Mouse (Mus musculus) forebrain, embryonic 12.5 days (tissue): ENCODE measurements around the gene Fance. TPM values are rescaled to one million over a fixed set of nuclear protein-coding genes. Genes with fewer than 3 reads are reported as not detected.
A peak's percentile ranks its signal among the peaks of the same experiment; 100 is the strongest.

ENCODE experiments used
- ATAC-seq: fragments of 200-750 bp; cut with Nextera tagmentation; 2 replicates; pipeline ENCODE4 v1.8.0; 2017; ENCODE audit warnings: moderate TSS enrichment; ENCODE audit not compliant: low FRiP score
- H3K27ac ChIP-seq: fragments of 300-500 bp; sonication (generic); 2 replicates; pipeline ENCODE4 v1.5.1; 2016; ENCODE audit warnings: mild to moderate bottlenecking
- H3K27me3 ChIP-seq: fragments of 300-500 bp; sonication (generic); 2 replicates; pipeline ENCODE4 v1.6.1; 2016; ENCODE audit warnings: mild to moderate bottlenecking
- H3K36me3 ChIP-seq: fragments of 300-500 bp; sonication (generic); replicated peaks from 2 replicates; pipeline ENCODE4 v1.6.1; 2016; ENCODE audit warnings: mild to moderate bottlenecking
- H3K4me1 ChIP-seq: fragments of 300-500 bp; sonication (generic); 2 replicates; pipeline ENCODE4 v1.6.1; 2016
- H3K4me2 ChIP-seq: fragments of 300-500 bp; sonication (generic); 2 replicates; pipeline ENCODE4 v1.6.1; 2016; ENCODE audit warnings: mild to moderate bottlenecking, moderate library complexity
- H3K4me3 ChIP-seq: fragments of 300-500 bp; sonication (generic); replicated peaks from 2 replicates; pipeline ENCODE4 v1.5.1; 2016; ENCODE audit warnings: mild to moderate bottlenecking
- H3K9ac ChIP-seq: fragments of 300-500 bp; sonication (generic); 2 replicates; pipeline ENCODE4 v1.6.1; 2016; ENCODE audit warnings: mild to moderate bottlenecking
- H3K9me3 ChIP-seq: fragments of 300-500 bp; sonication (generic); 2 replicates; pipeline ENCODE4 v1.6.1; 2016
- whole genome bisulfite sequencing: fragments of 180-500 bp; shearing (Covaris S2); methylation state at CpG from one replicate; pipeline ENCODE4 v1.1.7; 2016; 5-methylcytosine and 5-hydroxymethylcytosine counted together
- polyA plus RNA-seq: library from polyadenylated mRNA; unstranded; fragments of >200 nt; fragmentation: Nextera tagmentation; extraction: Ambion mirVana; gene quantifications from 2 replicates; pipeline ENCODE4 v1.2.1, GENCODE M21; 2016

Fance gene
- polyA plus RNA-seq, 1 experiment from 2014 or later, result 25.9 TPM

DNA sequence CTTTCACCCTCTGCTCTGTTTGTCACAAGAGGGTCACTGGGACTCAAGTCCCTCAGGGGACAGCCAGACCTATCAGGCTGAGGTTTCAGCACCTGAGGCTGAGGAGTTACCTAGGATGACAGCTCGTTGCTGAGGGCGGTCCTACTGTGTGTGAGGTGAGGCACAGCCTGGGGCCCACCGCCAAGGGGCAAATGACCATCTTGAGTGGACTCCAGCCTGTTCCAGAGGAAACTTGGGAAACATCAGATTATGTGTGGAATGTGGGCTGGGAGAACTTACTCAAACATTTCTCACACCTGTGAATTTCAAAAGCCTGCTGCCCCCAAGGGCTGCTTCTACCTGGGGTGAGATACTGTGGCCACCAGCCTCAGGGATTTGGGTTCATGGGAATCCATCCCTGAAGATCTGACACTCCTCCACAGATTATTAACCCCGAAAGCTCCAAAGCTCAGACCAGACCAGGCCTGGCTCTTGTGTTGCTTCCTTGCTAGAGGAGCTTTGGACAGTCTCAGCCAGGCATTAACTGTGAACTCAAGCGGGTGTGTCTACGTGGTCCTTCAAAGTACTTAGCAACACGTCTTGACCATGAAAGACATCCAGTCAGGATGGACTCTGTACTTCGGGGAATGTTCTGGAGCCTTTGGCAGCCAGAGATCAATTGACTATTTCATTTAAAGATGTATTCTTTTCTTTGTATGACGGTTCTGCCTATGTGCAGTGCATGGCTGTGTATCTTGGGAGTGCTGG lies 47.4 kb downstream of the Fance start:
- Histone ChIP-seq H3K27me3 (peaks cover 87% of the 10 kb centered on the region), H3K4me3 (no peak overlapping the region), H3K9ac (no peak overlapping the region), H3K4me2 (no peak overlapping the region), H3K27ac (no peak overlapping the region), H3K36me3 (no peaks in the 10 kb centered on the region), H3K4me1 (peaks cover 25% of the 10 kb centered on the region), H3K9me3 (no peaks in the 10 kb centered on the region)
- 80% methylated on average over 9 of the region's 9 CpGs for WGBS
- no peak for ATAC-seq

DNA sequence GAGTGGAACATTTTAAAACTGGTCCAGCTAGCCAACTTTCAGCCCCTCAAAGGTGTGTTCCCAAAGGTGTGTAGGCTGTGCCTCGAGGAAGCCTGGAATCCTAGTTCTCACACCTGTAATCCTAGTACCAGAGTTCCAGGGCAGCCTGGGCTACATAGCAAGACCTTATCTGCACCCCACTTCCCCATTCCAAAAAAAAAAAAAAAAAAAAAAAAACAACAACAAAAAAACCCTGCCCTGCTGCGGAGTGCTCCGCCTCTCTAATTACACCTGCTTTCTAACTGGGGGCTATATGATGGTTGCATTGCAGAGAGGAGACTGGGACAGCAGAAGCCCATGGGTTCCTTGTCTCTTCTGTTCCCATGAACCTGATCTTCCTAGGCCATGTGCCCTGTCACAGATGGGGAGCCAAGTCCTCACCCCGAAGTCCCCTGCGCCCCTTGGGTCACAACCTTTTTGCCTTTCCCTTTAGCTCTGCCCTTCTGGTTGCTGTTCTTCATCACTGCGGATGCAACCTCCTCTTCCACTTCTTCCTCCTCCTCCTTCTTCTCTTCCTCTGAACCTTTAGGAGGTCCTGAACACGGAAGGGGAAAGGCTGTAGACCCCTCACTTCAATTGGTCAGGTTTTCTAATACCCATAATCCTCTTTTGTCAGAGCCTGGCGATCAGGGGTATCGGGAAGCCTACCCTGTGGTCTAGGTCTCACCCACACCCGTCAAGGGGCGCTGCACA lies 48.8 kb downstream of the Fance start:
- Histone ChIP-seq H3K4me1 (peaks cover 25% of the 10 kb centered on the region), H3K36me3 (no peaks in the 10 kb centered on the region), H3K27me3 (peaks cover 85% of the 10 kb centered on the region), H3K27ac (no peak overlapping the region), H3K9me3 (no peaks in the 10 kb centered on the region), H3K4me3 (peak overlapping the region; percentile 28), H3K4me2 (peak overlapping the region; percentile 54), H3K9ac (peak overlapping the region; percentile 47; the same call in 1 of the 2 replicates)
- 38% methylated on average over 11 of the region's 11 CpGs for WGBS
- ATAC-seq, result no peak

DNA sequence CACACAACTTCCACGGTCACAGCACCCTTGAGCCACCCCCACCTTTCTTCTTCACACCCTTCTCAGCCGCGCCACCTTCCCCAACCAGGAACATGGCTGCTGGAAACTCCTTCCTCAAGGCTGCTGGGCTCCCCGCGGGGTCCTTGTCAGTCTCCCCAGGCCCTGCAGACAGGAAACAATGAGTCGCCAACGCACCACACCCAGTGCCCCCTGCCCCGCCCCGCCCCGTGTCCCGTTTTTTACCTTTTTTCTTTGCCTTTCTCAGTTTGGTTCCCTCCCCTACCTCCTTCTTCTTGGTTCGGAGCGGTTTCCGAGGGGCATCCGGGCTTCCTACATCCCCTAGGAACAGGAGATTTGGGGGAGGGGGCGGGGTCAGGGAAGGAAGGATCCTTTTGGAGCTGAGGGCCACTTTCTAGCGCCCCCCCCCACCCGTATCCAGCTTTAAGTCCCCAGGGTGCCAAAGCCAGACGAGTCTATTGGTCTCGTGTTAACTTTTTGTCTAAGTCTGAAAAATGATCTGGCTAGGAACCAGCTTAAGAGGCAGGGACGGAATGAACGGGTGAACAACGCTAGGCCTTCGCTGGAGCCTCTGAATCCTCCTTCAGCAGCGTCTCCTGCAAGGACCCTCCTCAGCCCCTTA lies 49.5 kb downstream of the Fance start:
- H3K27ac ChIP-seq, result no peak overlapping the region
- under 1% methylated on average over 24 of the region's 25 CpGs for WGBS
- H3K9me3 ChIP-seq, result no peaks in the 10 kb centered on the region
- H3K9ac ChIP-seq, result peak overlapping the region; percentile 47
- H3K4me2 ChIP-seq, result peak overlapping the region; percentile 54
- peak overlapping the region; percentile 28 for H3K4me3 ChIP-seq
- no peak for ATAC-seq
- H3K27me3 ChIP-seq, result peaks cover 83% of the 10 kb centered on the region
- no peaks in the 10 kb centered on the region for H3K36me3 ChIP-seq
- H3K4me1 ChIP-seq, result peaks cover 25% of the 10 kb centered on the region

DNA sequence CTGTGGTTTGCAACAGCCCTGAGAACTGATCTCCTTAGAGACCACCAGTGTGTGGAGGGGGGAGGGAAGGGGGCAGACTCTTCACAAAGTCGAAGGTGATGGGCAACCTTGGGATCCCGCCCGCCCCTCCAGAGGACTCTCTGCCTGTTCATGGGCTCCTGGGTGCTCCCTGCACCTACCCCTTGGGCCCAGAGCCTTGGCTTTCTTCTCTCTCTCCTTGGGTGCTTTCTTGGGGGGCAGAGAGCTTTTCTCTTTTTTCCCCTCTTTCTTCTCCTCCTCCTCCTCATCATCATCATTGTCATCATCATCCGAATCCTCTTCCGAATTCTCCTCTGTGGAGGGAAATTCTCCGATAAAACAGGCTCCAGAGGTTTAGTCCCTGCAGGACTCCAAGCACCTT lies 50.2 kb downstream of the Fance start:
- Histone ChIP-seq H3K4me3 (no peak overlapping the region), H3K9me3 (no peaks in the 10 kb centered on the region), H3K4me1 (peaks cover 28% of the 10 kb centered on the region), H3K4me2 (peak overlapping the region; percentile 54; the same call in 1 of the 2 replicates), H3K27me3 (peaks cover 76% of the 10 kb centered on the region), H3K9ac (no peak overlapping the region), H3K27ac (no peak overlapping the region), H3K36me3 (no peaks in the 10 kb centered on the region)
- 6% methylated on average over 6 of the region's 6 CpGs for WGBS
- no peak for ATAC-seq

DNA sequence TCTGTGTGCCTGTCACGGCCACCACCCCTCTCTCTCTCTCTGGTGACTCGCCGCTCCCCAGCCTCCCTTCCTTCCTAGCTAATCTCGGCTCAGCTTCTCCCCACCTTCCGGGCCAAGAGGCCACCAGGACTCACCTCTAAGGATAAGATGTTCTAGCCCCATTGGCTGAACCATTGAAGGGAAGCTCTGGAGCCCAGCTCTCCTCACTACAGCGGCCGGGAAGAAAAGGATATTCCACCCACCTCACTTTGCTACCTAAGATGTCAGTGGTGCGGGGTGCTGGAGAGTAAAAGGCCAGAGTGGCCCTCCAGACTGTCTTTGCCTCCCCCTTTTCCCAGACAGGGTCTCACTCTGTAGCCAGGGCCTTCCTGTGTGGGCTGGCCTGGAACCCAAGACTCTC lies 51.8 kb downstream of the Fance start, which contains the start of gene Tulp1:
Gene Tulp1 (minus strand): TSS at position 101 of the 400 bp plus-strand sequence.
- Histone ChIP-seq H3K36me3 (no peaks in the 10 kb centered on the region), H3K4me1 (peaks cover 28% of the 10 kb centered on the region), H3K9me3 (no peaks in the 10 kb centered on the region), H3K4me3 (peak within 1 kb of the TSS; percentile 24), H3K4me2 (peak within 1 kb of the TSS; percentile 46), H3K27me3 (peaks cover 60% of the 10 kb centered on the region), H3K9ac (no peak within 1 kb of the TSS), H3K27ac (no peak within 1 kb of the TSS)
- no peak for ATAC-seq
- WGBS, result 20% methylated on average over 8 of the region's 8 CpGs

DNA sequence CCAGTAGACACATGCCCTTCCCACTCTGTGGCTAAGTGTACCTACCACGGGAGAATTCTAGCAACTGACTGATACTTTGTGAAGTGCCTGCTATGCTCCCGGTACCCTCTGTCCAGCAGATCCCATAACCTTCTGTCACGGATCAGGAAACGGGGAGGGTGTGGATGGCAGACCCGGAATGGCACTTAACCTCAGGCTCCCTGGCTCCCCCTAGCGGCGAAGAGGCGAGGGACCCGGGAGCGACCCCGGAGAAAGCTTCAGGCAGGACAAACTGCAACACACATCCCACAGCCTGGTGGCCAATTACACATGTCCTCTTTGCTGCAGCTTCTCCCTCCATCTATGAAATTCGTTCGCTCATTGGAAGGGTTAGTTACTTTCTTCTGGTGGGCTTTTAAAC lies 55.1 kb downstream of the Fance start:
- no peak overlapping the region for H3K4me3 ChIP-seq
- H3K4me2 ChIP-seq, result no peak overlapping the region
- WGBS, result 6% methylated on average over 13 of the region's 13 CpGs
- H3K27me3 ChIP-seq, result peaks cover 31% of the 10 kb centered on the region
- no peaks in the 10 kb centered on the region for H3K36me3 ChIP-seq
- no peak for ATAC-seq
- peaks cover 16% of the 10 kb centered on the region for H3K4me1 ChIP-seq
- H3K27ac ChIP-seq, result no peak overlapping the region
- no peaks in the 10 kb centered on the region for H3K9me3 ChIP-seq
- H3K9ac ChIP-seq, result no peak overlapping the region

DNA sequence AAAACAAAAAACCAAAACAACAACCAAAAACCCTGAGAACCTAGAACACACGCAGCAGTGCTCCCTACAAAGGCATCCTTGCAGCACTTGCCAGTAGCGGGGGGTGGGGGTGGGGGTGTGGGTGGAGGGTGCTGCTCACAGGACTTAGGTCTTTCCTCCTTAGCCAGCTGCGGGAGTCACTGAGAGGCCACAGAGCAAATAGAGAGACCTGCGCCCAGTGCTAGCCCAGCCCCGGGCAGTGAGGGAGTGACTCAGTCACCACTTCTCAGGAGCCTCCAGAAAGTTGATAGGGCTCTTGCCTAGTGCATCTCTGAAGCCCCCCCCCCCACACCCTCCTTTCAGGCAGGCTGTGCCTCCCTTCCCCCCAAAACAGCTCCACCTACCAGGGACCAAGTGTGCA lies 55.7 kb downstream of the Fance start:
- 73% methylated on average over 5 of the region's 5 CpGs for WGBS

DNA sequence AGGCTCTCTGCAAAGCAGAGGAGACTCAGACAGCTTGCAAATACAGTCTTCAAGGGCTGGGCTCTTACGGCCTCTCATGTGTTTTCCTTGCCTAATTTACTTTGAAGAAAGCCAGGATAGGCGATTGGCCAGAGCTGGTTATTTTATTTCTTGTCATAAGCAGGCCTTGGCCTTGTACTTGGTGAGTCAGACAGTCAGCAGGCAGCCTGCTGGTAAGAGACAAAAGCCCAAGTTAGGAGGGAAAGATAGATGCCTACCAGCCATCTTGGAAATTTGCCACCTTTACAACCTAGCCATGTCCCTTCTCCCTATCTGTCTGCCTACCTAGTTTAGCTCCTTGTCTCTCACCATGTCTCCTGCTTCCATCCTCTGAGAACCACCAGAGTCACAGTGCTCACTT lies 58.0 kb downstream of the Fance start:
- ATAC-seq, result no peak
- Histone ChIP-seq H3K27ac (no peak overlapping the region), H3K4me2 (no peak overlapping the region), H3K36me3 (no peaks in the 10 kb centered on the region), H3K4me1 (0 out of 2 replicates have a peak, but pooled peaks cover 6% of the 10 kb centered on the region), H3K27me3 (peaks cover 31% of the 10 kb centered on the region), H3K4me3 (no peak overlapping the region), H3K9me3 (no peaks in the 10 kb centered on the region), H3K9ac (no peak overlapping the region)
- WGBS, result 77% methylated on average over 2 of the region's 2 CpGs

More for the DNA sequence above, 55.7 kb downstream of the Fance start:
- no peak for ATAC-seq
- H3K4me1 ChIP-seq, result peaks cover 10% of the 10 kb centered on the region
- H3K4me2 ChIP-seq, result no peak overlapping the region
- H3K36me3 ChIP-seq, result no peaks in the 10 kb centered on the region
- peaks cover 30% of the 10 kb centered on the region for H3K27me3 ChIP-seq
- no peak overlapping the region for H3K4me3 ChIP-seq
- no peak overlapping the region for H3K27ac ChIP-seq
- no peaks in the 10 kb centered on the region for H3K9me3 ChIP-seq
- no peak overlapping the region for H3K9ac ChIP-seq

DNA sequence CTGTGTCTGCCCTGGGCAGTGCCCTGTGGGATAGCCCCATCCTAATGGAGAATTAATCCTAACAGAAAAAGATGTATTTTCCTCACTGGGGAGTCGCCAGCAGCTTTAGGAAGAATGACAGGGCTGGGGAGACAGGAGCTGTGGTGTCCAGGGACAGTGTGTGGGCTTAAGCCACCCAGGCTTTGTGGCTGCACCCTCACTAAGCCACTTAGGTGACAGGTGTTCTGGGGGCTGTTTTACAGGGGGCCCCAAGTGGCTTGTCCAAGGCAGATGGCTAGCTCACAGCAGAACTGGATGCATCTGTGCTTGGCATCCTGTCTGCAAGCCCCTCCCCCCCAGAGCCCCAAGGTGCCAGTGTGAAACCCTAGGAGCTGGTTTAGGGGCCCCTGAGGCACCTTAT lies 58.6 kb downstream of the Fance start:
- no peaks in the 10 kb centered on the region for H3K36me3 ChIP-seq
- H3K27me3 ChIP-seq, result peaks cover 35% of the 10 kb centered on the region
- ATAC-seq, result no peak
- H3K9ac ChIP-seq, result no peak overlapping the region
- no peaks in the 10 kb centered on the region for H3K9me3 ChIP-seq
- no peak overlapping the region for H3K4me2 ChIP-seq
- no peak overlapping the region for H3K27ac ChIP-seq
- no peak overlapping the region for H3K4me3 ChIP-seq
- 58% methylated on average over 1 of the region's 1 CpGs for WGBS
- H3K4me1 ChIP-seq, result 0 out of 2 replicates have a peak, but pooled peaks cover 6% of the 10 kb centered on the region

DNA sequence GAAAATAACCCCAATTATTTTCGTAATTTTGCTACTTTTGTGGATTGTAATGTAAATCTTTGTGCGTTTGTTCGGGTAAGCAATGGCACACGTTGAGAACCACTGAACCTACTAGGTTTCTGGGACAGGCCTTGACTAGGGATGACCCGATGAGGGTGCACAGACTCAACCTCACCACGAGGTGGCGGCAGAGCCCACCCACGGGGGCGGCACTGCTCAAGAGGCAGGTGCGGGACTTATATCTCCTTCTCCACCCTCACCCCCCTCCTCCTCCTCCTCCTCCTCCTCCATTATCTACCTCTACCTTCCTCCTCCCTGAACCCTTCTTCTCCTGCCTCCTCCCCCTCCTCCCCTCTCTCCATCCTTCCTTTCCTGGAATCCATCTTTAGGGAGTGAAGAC lies 60.5 kb downstream of the Fance start:
- no peak overlapping the region for H3K9ac ChIP-seq
- WGBS, result 9% methylated on average over 10 of the region's 10 CpGs
- H3K4me2 ChIP-seq, result peak overlapping the region; percentile 15; the same call in 1 of the 2 replicates
- H3K27me3 ChIP-seq, result peaks cover 39% of the 10 kb centered on the region
- 0 out of 2 replicates have a peak, but pooled peaks cover 2% of the 10 kb centered on the region for H3K4me1 ChIP-seq
- H3K27ac ChIP-seq, result no peak overlapping the region
- no peaks in the 10 kb centered on the region for H3K36me3 ChIP-seq
- no peaks in the 10 kb centered on the region for H3K9me3 ChIP-seq
- no peak for ATAC-seq
- no peak overlapping the region for H3K4me3 ChIP-seq

DNA sequence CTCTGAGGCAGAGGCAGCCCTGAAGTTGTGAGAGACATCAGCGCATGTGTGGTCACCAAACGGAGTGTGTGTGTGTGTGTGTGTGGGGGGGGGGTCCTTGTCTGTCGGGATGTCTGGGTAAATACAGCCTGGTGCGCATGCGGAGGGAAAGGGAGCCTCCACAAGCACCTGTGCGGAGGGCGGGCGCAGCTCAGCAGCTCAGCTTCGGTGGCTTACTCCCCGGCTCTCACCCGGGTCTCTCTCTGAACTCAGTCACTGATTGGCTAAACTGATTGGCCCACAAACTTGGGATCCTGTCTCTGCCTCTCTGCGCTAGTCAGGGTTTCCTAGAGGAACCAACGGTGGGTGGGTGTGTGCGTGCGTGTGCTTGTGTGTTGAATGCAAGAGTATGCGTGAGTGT lies 61.2 kb downstream of the Fance start:
- no peaks in the 10 kb centered on the region for H3K36me3 ChIP-seq
- H3K9me3 ChIP-seq, result no peaks in the 10 kb centered on the region
- 17% methylated on average over 15 of the region's 16 CpGs for WGBS
- ATAC-seq, result no peak
- H3K4me1 ChIP-seq, result 0 out of 2 replicates have a peak, but pooled peaks cover 2% of the 10 kb centered on the region
- peak overlapping the region; percentile 15 for H3K4me2 ChIP-seq
- H3K9ac ChIP-seq, result no peak overlapping the region
- H3K27ac ChIP-seq, result no peak overlapping the region
- H3K4me3 ChIP-seq, result no peak overlapping the region
- H3K27me3 ChIP-seq, result peaks cover 39% of the 10 kb centered on the region

DNA sequence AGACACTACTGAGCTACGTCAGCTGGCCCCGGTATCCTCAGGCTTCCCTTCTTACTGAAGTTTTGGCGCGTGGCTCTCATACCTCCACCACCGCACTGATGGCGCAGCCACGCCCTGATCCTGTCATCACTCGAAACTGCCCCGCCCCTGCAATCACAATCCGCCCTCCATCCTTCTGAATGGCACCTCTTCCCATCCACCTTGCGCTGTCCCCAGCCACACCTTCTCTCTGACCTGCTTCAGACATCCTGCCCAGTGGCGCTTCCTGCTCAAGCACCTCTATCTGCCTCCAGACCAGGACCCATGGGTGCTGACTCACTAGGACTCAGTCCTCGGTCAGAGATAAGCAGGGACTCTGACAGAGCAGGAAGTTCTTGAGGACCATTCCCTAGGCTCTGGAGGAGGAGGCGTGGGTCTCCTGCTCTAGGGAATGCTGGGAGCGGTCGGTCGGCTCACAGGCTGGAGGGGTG lies 62.3 kb downstream of the Fance start:
- WGBS, result 17% methylated on average over 17 of the region's 17 CpGs
- Histone ChIP-seq H3K36me3 (no peaks in the 10 kb centered on the region), H3K27me3 (peaks cover 39% of the 10 kb centered on the region), H3K4me2 (no peak overlapping the region), H3K9me3 (no peaks in the 10 kb centered on the region), H3K27ac (no peak overlapping the region), H3K4me1 (peaks cover 8% of the 10 kb centered on the region; the same call in 1 of the 2 replicates), H3K4me3 (no peak overlapping the region), H3K9ac (no peak overlapping the region)
- no peak for ATAC-seq
